8 mouse cellular contexts compared by ENCODE assay signal in the genomic region with DNA sequence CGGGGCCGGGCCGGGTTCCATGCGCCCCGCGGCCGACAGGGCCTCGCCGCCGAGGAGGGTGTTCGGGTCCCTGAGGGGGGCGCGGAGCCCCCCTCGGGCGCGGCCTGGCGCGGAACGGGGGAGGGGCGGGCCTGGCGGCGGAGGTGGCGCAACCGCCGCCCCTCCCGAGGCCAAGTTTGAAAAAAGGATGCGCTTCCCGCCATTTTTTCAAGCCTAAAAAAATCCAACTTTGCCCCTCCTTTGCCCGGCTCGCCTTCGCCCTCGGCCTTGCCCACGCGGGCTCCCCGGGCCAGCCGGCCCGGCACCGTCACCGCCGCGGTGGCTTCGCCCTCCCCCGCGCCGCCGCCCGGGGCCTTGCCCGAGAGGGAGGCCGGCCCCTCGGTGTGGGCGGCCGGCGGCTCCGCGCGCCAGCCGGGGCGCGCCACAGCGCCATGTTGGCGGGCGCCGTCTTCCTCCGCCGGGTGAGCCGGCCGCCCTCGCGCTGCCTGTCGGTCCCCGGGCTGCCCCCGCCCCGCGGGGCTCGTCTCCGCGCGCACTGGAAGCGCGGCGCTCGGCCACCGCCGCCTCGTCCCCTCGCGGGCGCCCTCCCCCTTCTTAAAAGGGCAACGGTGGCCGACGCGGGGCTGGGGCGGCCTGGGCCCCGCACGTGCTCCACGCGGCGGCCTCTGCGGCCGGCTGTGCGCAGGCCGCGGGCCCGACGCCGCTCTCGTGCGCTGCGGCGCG. TPM values are rescaled to one million over a fixed set of nuclear protein-coding genes. Genes with fewer than 3 reads are reported as not detected.
A peak's percentile ranks its signal among the peaks of the same experiment; 100 is the strongest.
DNase-seq lines count a peak whose midpoint lies in the region; ATAC-seq and TF ChIP-seq lines count a peak whose summit lies in the region.

No protein-coding gene starts in this region.

- peak overlapping the region; percentile 69 for H3K4me3 ChIP-seq in bone marrow macrophage, adult 2 months (ENCODE audit: insufficient read depth, low read length)
- H3K4me3 ChIP-seq in forebrain, embryonic 12.5 days (replicated peaks), result peak overlapping the region; percentile 90
- peak overlapping the region; percentile 87 for H3K4me3 ChIP-seq in heart, embryonic 16.5 days (ENCODE audit: low read length)
- peak overlapping the region; percentile 92 for H3K4me3 ChIP-seq in liver, embryonic 15.5 days (replicated peaks)
- peak overlapping the region; percentile 82 for H3K4me3 ChIP-seq in neural tube, embryonic 13.5 days
- H3K4me3 ChIP-seq in stomach, postnatal 0 days (ENCODE audit: low read depth, low read length), result peak overlapping the region; percentile 91

- TF ChIP-seq CTCF in bone marrow macrophage, adult 2 months (IDR thresholded peaks at IDR 0.05; ENCODE audit: low read depth, low read length), result no peak
- TF ChIP-seq CTCF in stomach, postnatal 0 days (IDR thresholded peaks at IDR 0.05; ENCODE audit: low read depth), result no peak

- H3K27ac ChIP-seq in bone marrow macrophage, adult 2 months (ENCODE audit: insufficient read depth, low read depth, low read length), result peak overlapping the region; percentile 95
- peak overlapping the region; percentile 99 for H3K27ac ChIP-seq in forebrain, embryonic 12.5 days
- H3K27ac ChIP-seq in heart, embryonic 16.5 days (ENCODE audit: low read length), result peak overlapping the region; percentile 99
- peak overlapping the region; percentile 98 for H3K27ac ChIP-seq in liver, embryonic 15.5 days (replicated peaks)
- peak overlapping the region; percentile 97 for H3K27ac ChIP-seq in neural tube, embryonic 13.5 days (replicated peaks)
- H3K27ac ChIP-seq in stomach, postnatal 0 days (replicated peaks), result peak overlapping the region; percentile 99

- peak; percentile 60 for ATAC-seq in forebrain, embryonic 12.5 days (ENCODE audit: low FRiP score)
- peak; percentile 12 for ATAC-seq in heart, embryonic 16.5 days (replicated peaks; ENCODE audit: extremely low read depth, insufficient read depth, low FRiP score)
- ATAC-seq in liver, embryonic 15.5 days (ENCODE audit: insufficient read depth), result peak; percentile 6
- ATAC-seq in neural tube, embryonic 13.5 days (ENCODE audit: low read depth), result peak; percentile 44
- peak; percentile 65 for ATAC-seq in stomach, postnatal 0 days (ENCODE audit: low FRiP score, low TSS enrichment)

- 1% methylated on average over 65 of the region's 111 CpGs for WGBS in forebrain, embryonic 12.5 days
- WGBS in heart, embryonic 16.5 days, result under 1% methylated on average over 110 of the region's 111 CpGs
- WGBS in liver, embryonic 15.5 days (ENCODE audit: insufficient replicate concordance), result under 1% methylated on average over 88 of the region's 111 CpGs
- WGBS in neural tube, embryonic 13.5 days, result under 1% methylated on average over 69 of the region's 111 CpGs
- WGBS in stomach, postnatal 0 days, result under 1% methylated on average over 70 of the region's 111 CpGs

- TF ChIP-seq EP300 in stomach, postnatal 0 days (optimal IDR thresholded peaks at IDR 0.05), result no peak

- H3K9me3 ChIP-seq in forebrain, embryonic 12.5 days, result no peaks in the 10 kb centered on the region
- H3K9me3 ChIP-seq in heart, embryonic 16.5 days (replicated peaks; ENCODE audit: control insufficient read depth, low read length), result no peaks in the 10 kb centered on the region
- H3K9me3 ChIP-seq in liver, embryonic 15.5 days (replicated peaks), result no peaks in the 10 kb centered on the region
- H3K9me3 ChIP-seq in neural tube, embryonic 13.5 days, result no peaks in the 10 kb centered on the region
- no peaks in the 10 kb centered on the region for H3K9me3 ChIP-seq in stomach, postnatal 0 days (ENCODE audit: control insufficient read depth, low read length)

- DNase-seq in CD4-positive helper T cell, adult 2 months (ENCODE audit: low read depth, low spot score), result peak; percentile 84
- DNase-seq in kidney, postnatal 25 days, result peak; percentile 69 to 88
- peak; percentile 83 for DNase-seq in stomach, postnatal 0 days (ENCODE audit: low spot score)

- TF ChIP-seq POLR2A in bone marrow macrophage, adult 2 months (IDR thresholded peaks at IDR 0.05; ENCODE audit: borderline replicate concordance, low read depth, low read length), result no peak

- peak overlapping the region; percentile 87 for H3K4me2 ChIP-seq in forebrain, embryonic 12.5 days
- H3K4me2 ChIP-seq in heart, embryonic 16.5 days (ENCODE audit: low read depth, low read length), result peak overlapping the region; percentile 84
- peak overlapping the region; percentile 90 for H3K4me2 ChIP-seq in liver, embryonic 15.5 days
- H3K4me2 ChIP-seq in neural tube, embryonic 13.5 days, result peak overlapping the region; percentile 81
- peak overlapping the region; percentile 69 for H3K4me2 ChIP-seq in stomach, postnatal 0 days (replicated peaks; ENCODE audit: low read depth)

- H3K4me1 ChIP-seq in bone marrow macrophage, adult 2 months (ENCODE audit: control insufficient read depth, insufficient read depth, low read length), result peaks cover 41% of the 10 kb centered on the region
- peaks cover 34% of the 10 kb centered on the region for H3K4me1 ChIP-seq in forebrain, embryonic 12.5 days
- peaks cover 32% of the 10 kb centered on the region for H3K4me1 ChIP-seq in heart, embryonic 16.5 days (ENCODE audit: control insufficient read depth, insufficient read depth, low read length)
- H3K4me1 ChIP-seq in liver, embryonic 15.5 days (replicated peaks), result peaks cover 77% of the 10 kb centered on the region
- peaks cover 47% of the 10 kb centered on the region for H3K4me1 ChIP-seq in neural tube, embryonic 13.5 days (replicated peaks)
- H3K4me1 ChIP-seq in stomach, postnatal 0 days (replicated peaks; ENCODE audit: control insufficient read depth, insufficient read depth), result peaks cover 5% of the 10 kb centered on the region

- peak overlapping the region; percentile 99 for H3K9ac ChIP-seq in forebrain, embryonic 12.5 days
- peak overlapping the region; percentile 98 for H3K9ac ChIP-seq in heart, embryonic 16.5 days (ENCODE audit: low read length)
- peak overlapping the region; percentile 98 for H3K9ac ChIP-seq in liver, embryonic 15.5 days
- H3K9ac ChIP-seq in neural tube, embryonic 13.5 days, result peak overlapping the region; percentile 98
- peak overlapping the region; percentile 96 for H3K9ac ChIP-seq in stomach, postnatal 0 days (ENCODE audit: low read length)

- no peaks in the 10 kb centered on the region for H3K36me3 ChIP-seq in forebrain, embryonic 12.5 days (replicated peaks)
- H3K36me3 ChIP-seq in heart, embryonic 16.5 days (ENCODE audit: control insufficient read depth, insufficient read depth), result no peaks in the 10 kb centered on the region
- H3K36me3 ChIP-seq in liver, embryonic 15.5 days (replicated peaks), result peaks cover 36% of the 10 kb centered on the region
- H3K36me3 ChIP-seq in neural tube, embryonic 13.5 days, result no peaks in the 10 kb centered on the region
- no peaks in the 10 kb centered on the region for H3K36me3 ChIP-seq in stomach, postnatal 0 days (ENCODE audit: control insufficient read depth, insufficient read depth, low read length)

- 0 out of 2 replicates have a peak, but pooled peaks cover 4% of the 10 kb centered on the region for H3K27me3 ChIP-seq in forebrain, embryonic 12.5 days
- no peaks in the 10 kb centered on the region for H3K27me3 ChIP-seq in heart, embryonic 16.5 days (ENCODE audit: control insufficient read depth, insufficient read depth, low read length)
- no peaks in the 10 kb centered on the region for H3K27me3 ChIP-seq in liver, embryonic 15.5 days
- no peaks in the 10 kb centered on the region for H3K27me3 ChIP-seq in neural tube, embryonic 13.5 days
- H3K27me3 ChIP-seq in stomach, postnatal 0 days (ENCODE audit: control insufficient read depth, insufficient read depth, low read length), result no peaks in the 10 kb centered on the region

RNA-seq across cellular contexts. Expression of gene Anp32b, which starts 1.2 kb away (rescaled TPM):
- polyA plus RNA-seq in bone marrow macrophage, adult 2 months (2012; ENCODE audit: insufficient read depth, insufficient read length, missing spikeins), result 204 and 219 TPM in 2 replicates
- polyA plus RNA-seq in forebrain, embryonic 12.5 days (2016; fragmentation: Nextera tagmentation; extraction: Ambion mirVana), result 301 and 311 TPM in 2 replicates
- polyA plus RNA-seq in heart, embryonic 16.5 days (2015; fragmentation: Nextera tagmentation; extraction: Ambion mirVana), result 149 and 156 TPM in 2 replicates
- 387 TPM in 2 replicates for polyA plus RNA-seq in liver, embryonic 15.5 days (2015; fragmentation: Nextera tagmentation; extraction: Ambion mirVana)
- 89.8 and 95.5 TPM in 2 replicates for polyA plus RNA-seq in neural tube, embryonic 13.5 days (2015; fragmentation: Nextera tagmentation; extraction: Ambion mirVana)
- 88.7 and 97.1 TPM in 2 replicates for polyA plus RNA-seq in stomach, postnatal 0 days (2015; fragmentation: Nextera tagmentation; extraction: Ambion mirVana)

RNA-seq across cellular contexts. Expression of gene Nans, which starts 37.1 kb away (rescaled TPM):
- polyA plus RNA-seq in bone marrow macrophage, adult 2 months (2012; ENCODE audit: insufficient read depth, insufficient read length, missing spikeins), result 41.8 and 43.4 TPM in 2 replicates
- 63.5 and 75.8 TPM in 2 replicates for polyA plus RNA-seq in forebrain, embryonic 12.5 days (2016; fragmentation: Nextera tagmentation; extraction: Ambion mirVana)
- polyA plus RNA-seq in heart, embryonic 16.5 days (2015; fragmentation: Nextera tagmentation; extraction: Ambion mirVana), result 52.1 and 62.3 TPM in 2 replicates
- 45.1 and 51.9 TPM in 2 replicates for polyA plus RNA-seq in liver, embryonic 15.5 days (2015; fragmentation: Nextera tagmentation; extraction: Ambion mirVana)
- polyA plus RNA-seq in neural tube, embryonic 13.5 days (2015; fragmentation: Nextera tagmentation; extraction: Ambion mirVana), result 70.4 and 72.2 TPM in 2 replicates
- 65.1 and 67.7 TPM in 2 replicates for polyA plus RNA-seq in stomach, postnatal 0 days (2015; fragmentation: Nextera tagmentation; extraction: Ambion mirVana)

RNA-seq across cellular contexts. Expression of gene Hemgn, which starts 38.6 kb away (rescaled TPM):
- polyA plus RNA-seq in bone marrow macrophage, adult 2 months (2012; ENCODE audit: insufficient read depth, insufficient read length, missing spikeins), result not detected in 2 replicates
- polyA plus RNA-seq in forebrain, embryonic 12.5 days (2016; fragmentation: Nextera tagmentation; extraction: Ambion mirVana), result 2.0 and 2.8 TPM in 2 replicates
- polyA plus RNA-seq in heart, embryonic 16.5 days (2015; fragmentation: Nextera tagmentation; extraction: Ambion mirVana), result 1.1 and 1.8 TPM in 2 replicates
- polyA plus RNA-seq in liver, embryonic 15.5 days (2015; fragmentation: Nextera tagmentation; extraction: Ambion mirVana), result 386 and 388 TPM in 2 replicates
- 0.37 and 0.60 TPM in 2 replicates for polyA plus RNA-seq in neural tube, embryonic 13.5 days (2015; fragmentation: Nextera tagmentation; extraction: Ambion mirVana)
- 0.78 and 1.2 TPM in 2 replicates for polyA plus RNA-seq in stomach, postnatal 0 days (2015; fragmentation: Nextera tagmentation; extraction: Ambion mirVana)

Comparison
In these comparisons a context has a peak if more than half of its experiments do, and no peak if none do; other contexts are left out.
1. Peak in every context shown above with its lines: DNase-seq, ATAC-seq, H3K4me3 ChIP-seq and H3K27ac ChIP-seq.
2. ATAC-seq: peak in every context shown above with its lines; median percentile 65 in stomach, postnatal 0 days; 60 in forebrain, embryonic 12.5 days; 44 in neural tube, embryonic 13.5 days; 12 in heart, embryonic 16.5 days; 6 in liver, embryonic 15.5 days.
3. RNA of gene Hemgn, which starts 38.6 kb away (polyA plus RNA-seq): 386 to 388 TPM in liver, embryonic 15.5 days; 2.0 to 2.8 TPM in forebrain, embryonic 12.5 days, 1.1 to 1.8 TPM in heart, embryonic 16.5 days, 0.78 to 1.2 TPM in stomach, postnatal 0 days, 0.37 to 0.60 TPM in neural tube, embryonic 13.5 days and not detected in bone marrow macrophage, adult 2 months; every median in the first group is over 100 times any median in the second.